ENCODE assay signal across 8 mouse cellular contexts in the genomic region with DNA sequence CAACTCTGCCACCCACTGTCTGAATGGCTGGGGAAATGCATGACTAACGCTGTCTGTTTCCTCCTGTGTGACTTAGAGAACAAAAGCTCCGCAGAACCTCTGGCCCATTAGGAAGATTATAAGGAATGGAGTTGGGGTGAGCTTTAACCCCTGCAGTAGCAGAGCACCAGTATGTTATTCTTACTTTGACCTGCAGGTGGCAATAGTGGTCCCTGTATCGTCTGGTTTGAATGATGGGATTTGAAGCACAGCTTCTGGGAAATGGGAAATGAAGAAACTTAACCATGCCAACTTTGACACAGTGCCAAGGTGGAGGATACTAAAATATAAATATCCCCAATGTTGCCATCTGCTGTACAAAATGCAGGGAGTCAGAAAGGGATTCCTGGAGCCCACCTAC. TPM values are rescaled to one million over a fixed set of nuclear protein-coding genes. Genes with fewer than 3 reads are reported as not detected.
A peak's percentile ranks its signal among the peaks of the same experiment; 100 is the strongest.
DNase-seq lines count a peak whose midpoint lies in the region; ATAC-seq and TF ChIP-seq lines count a peak whose summit lies in the region.

No protein-coding gene starts in this region.

- peak; percentile 78 for TF ChIP-seq CTCF in heart, adult 2 months (IDR thresholded peaks at IDR 0.05)
- TF ChIP-seq CTCF in E14TG2a.4 (conservative IDR thresholded peaks at IDR 0.05; ENCODE audit: low read length), result peak; percentile 75
- peak; percentile 57 for TF ChIP-seq CTCF in liver, embryonic 14.5 days (IDR thresholded peaks at IDR 0.05; ENCODE audit: low read depth)

- TF ChIP-seq POLR2A in heart, adult 2 months (IDR thresholded peaks at IDR 0.05; ENCODE audit: insufficient read depth, low read depth, low read length), result no peak

- no peak overlapping the region for H3K9ac ChIP-seq in heart, adult 2 months (ENCODE audit: low read depth, low read length)
- H3K9ac ChIP-seq in heart, embryonic 12.5 days, result no peak overlapping the region
- H3K9ac ChIP-seq in hindbrain, embryonic 15.5 days, result no peak overlapping the region
- H3K9ac ChIP-seq in liver, embryonic 14.5 days (replicated peaks), result no peak overlapping the region

- H3K9me3 ChIP-seq in heart, embryonic 12.5 days (replicated peaks), result no peaks in the 10 kb centered on the region
- no peaks in the 10 kb centered on the region for H3K9me3 ChIP-seq in E14TG2a.4 (ENCODE audit: low read length)
- no peaks in the 10 kb centered on the region for H3K9me3 ChIP-seq in hindbrain, embryonic 15.5 days
- no peaks in the 10 kb centered on the region for H3K9me3 ChIP-seq in liver, embryonic 14.5 days (ENCODE audit: control insufficient read depth, low read length)

- ATAC-seq in heart, embryonic 12.5 days (ENCODE audit: insufficient number of reproducible peaks, low FRiP score), result no peak
- ATAC-seq in hindbrain, embryonic 15.5 days (ENCODE audit: low FRiP score, low read depth), result 0 out of 2 replicates have a peak, but pooled peaks have one; percentile 27
- no peak for ATAC-seq in liver, embryonic 14.5 days (ENCODE audit: insufficient read depth)
- peak; percentile 20; the same call in 1 of the 2 replicates for ATAC-seq in neutrophil, adult 5-6 weeks (ENCODE audit: extremely low read depth, insufficient number of reproducible peaks, low FRiP score, poor library complexity, severe bottlenecking)

- H3K79me2 ChIP-seq in heart, adult 2 months (replicated peaks; ENCODE audit: control insufficient read depth, insufficient read depth, low read length), result no peaks in the 10 kb centered on the region

- intact Hi-C loops in heart, adult 2 months (cut with DNase I), result loop anchor here (2.0 to 10.0 kb wide), 2 partner anchors 30 to 154 kb away; partner anchors contain the start of gene Ppfibp2

- no peak for TF ChIP-seq EP300 in heart, adult 2 months (IDR thresholded peaks at IDR 0.05; ENCODE audit: insufficient read depth, low read depth, low read length)
- TF ChIP-seq EP300 in liver, embryonic 14.5 days (IDR thresholded peaks at IDR 0.05; ENCODE audit: low read depth), result no peak

- H3K36me3 ChIP-seq in heart, adult 2 months (ENCODE audit: control insufficient read depth, insufficient read depth, low read length), result no peaks in the 10 kb centered on the region
- peaks cover 10% of the 10 kb centered on the region; the same call in 1 of the 2 replicates for H3K36me3 ChIP-seq in heart, embryonic 12.5 days
- peaks cover 16% of the 10 kb centered on the region for H3K36me3 ChIP-seq in E14TG2a.4 (ENCODE audit: insufficient read depth, low read length)
- H3K36me3 ChIP-seq in hindbrain, embryonic 15.5 days, result no peaks in the 10 kb centered on the region
- H3K36me3 ChIP-seq in liver, embryonic 14.5 days (replicated peaks; ENCODE audit: control insufficient read depth, insufficient read depth, low read depth), result no peaks in the 10 kb centered on the region

- H3K4me3 ChIP-seq in heart, adult 2 months, result no peak overlapping the region
- H3K4me3 ChIP-seq in heart, embryonic 12.5 days, result no peak overlapping the region
- no peak overlapping the region for H3K4me3 ChIP-seq in E14TG2a.4 (replicated peaks; ENCODE audit: low read length)
- H3K4me3 ChIP-seq in hindbrain, embryonic 15.5 days, result no peak overlapping the region
- H3K4me3 ChIP-seq in liver, embryonic 14.5 days (ENCODE audit: insufficient read depth in 1 of 2, low read depth in 2 of 2, low read length in 2 of 2), result no peak overlapping the region

- H3K4me2 ChIP-seq in heart, embryonic 12.5 days, result no peak overlapping the region
- H3K4me2 ChIP-seq in hindbrain, embryonic 15.5 days, result no peak overlapping the region
- no peak overlapping the region for H3K4me2 ChIP-seq in liver, embryonic 14.5 days (ENCODE audit: low read depth)

- no peaks in the 10 kb centered on the region for H3K4me1 ChIP-seq in heart, adult 2 months (ENCODE audit: control insufficient read depth, insufficient read depth, low read length)
- no peaks in the 10 kb centered on the region for H3K4me1 ChIP-seq in heart, embryonic 12.5 days (replicated peaks)
- H3K4me1 ChIP-seq in E14TG2a.4 (replicated peaks; ENCODE audit: low read depth, low read length), result peaks cover 34% of the 10 kb centered on the region
- no peaks in the 10 kb centered on the region for H3K4me1 ChIP-seq in hindbrain, embryonic 15.5 days (replicated peaks)
- H3K4me1 ChIP-seq in liver, embryonic 14.5 days (replicated peaks; ENCODE audit: control insufficient read depth in 2 of 2, insufficient read depth in 2 of 2, low read length in 1 of 2), result no peaks in the 10 kb centered on the region

- H3K27me3 ChIP-seq in heart, adult 2 months (ENCODE audit: control insufficient read depth, insufficient read depth, low read length), result no peaks in the 10 kb centered on the region
- H3K27me3 ChIP-seq in heart, embryonic 12.5 days (replicated peaks), result peaks cover 15% of the 10 kb centered on the region
- H3K27me3 ChIP-seq in E14TG2a.4 (ENCODE audit: insufficient read depth, low read length), result no peaks in the 10 kb centered on the region
- no peaks in the 10 kb centered on the region for H3K27me3 ChIP-seq in hindbrain, embryonic 15.5 days
- no peaks in the 10 kb centered on the region for H3K27me3 ChIP-seq in liver, embryonic 14.5 days (ENCODE audit: control insufficient read depth, insufficient read depth, low read length)

- WGBS in heart, adult 2 months, result 18% methylated on average over 3 of the region's 3 CpGs
- WGBS in heart, embryonic 12.5 days, result 6% methylated on average over 3 of the region's 3 CpGs
- WGBS in hindbrain, embryonic 15.5 days, result 9% methylated on average over 3 of the region's 3 CpGs
- WGBS in liver, embryonic 14.5 days (ENCODE audit: insufficient replicate concordance), result 4% methylated on average over 3 of the region's 3 CpGs

- no peak overlapping the region for H3K27ac ChIP-seq in heart, adult 2 months
- no peak overlapping the region for H3K27ac ChIP-seq in heart, embryonic 12.5 days (ENCODE audit: poor library complexity, severe bottlenecking)
- no peak overlapping the region for H3K27ac ChIP-seq in hindbrain, embryonic 15.5 days (replicated peaks)
- no peak overlapping the region for H3K27ac ChIP-seq in liver, embryonic 14.5 days

- DNase-seq in heart, adult 2 months, result no peak
- peak; percentile 69 for DNase-seq in embryo, embryonic 9.5 days (ENCODE audit: extremely low spot score)
- peak in 1 of 3 experiments; percentile 11 for DNase-seq in liver, embryonic 14.5 days (ENCODE audit: low read depth in 3 of 3, low spot score in 3 of 3)
- no peak for DNase-seq in urinary bladder, postnatal 4 days (ENCODE audit: low spot score in 2 of 2)

RNA-seq across cellular contexts. Expression of gene Cyb5r2, which starts 8.6 kb away (rescaled TPM):
- not detected for total RNA-seq in heart, adult 2 months (2021)
- polyA plus RNA-seq in heart, adult 2 months (2012; rRNA removed), result 0.08 TPM in 1 of 2 replicates, not detected in the other
- 1.1 and 1.4 TPM in 2 replicates for polyA plus RNA-seq in heart, embryonic 12.5 days (2016; fragmentation: Nextera tagmentation; extraction: Ambion mirVana)
- polyA plus RNA-seq in hindbrain, embryonic 15.5 days (2015; fragmentation: Nextera tagmentation; extraction: Ambion mirVana), result 0.13 TPM in 2 replicates
- polyA plus RNA-seq in liver, embryonic 14.5 days (2012; rRNA removed), result 0.02 and 0.09 TPM in 2 replicates
- 0.04 TPM in 1 of 2 replicates, not detected in the other for polyA plus RNA-seq in liver, embryonic 14.5 days (2014; fragmentation: Nextera tagmentation; extraction: Ambion mirVana)
- total RNA-seq in neutrophil, adult 5-6 weeks (2017), result not detected in 2 replicates

RNA-seq across cellular contexts. Expression of gene Ovch2, which starts 51.7 kb away (rescaled TPM):
- not detected for total RNA-seq in heart, adult 2 months (2021)
- not detected in 2 replicates for polyA plus RNA-seq in heart, adult 2 months (2012; rRNA removed)
- not detected in 2 replicates for polyA plus RNA-seq in heart, embryonic 12.5 days (2016; fragmentation: Nextera tagmentation; extraction: Ambion mirVana)
- not detected in 2 replicates for polyA plus RNA-seq in hindbrain, embryonic 15.5 days (2015; fragmentation: Nextera tagmentation; extraction: Ambion mirVana)
- polyA plus RNA-seq in liver, embryonic 14.5 days (2012; rRNA removed), result not detected in 2 replicates
- polyA plus RNA-seq in liver, embryonic 14.5 days (2014; fragmentation: Nextera tagmentation; extraction: Ambion mirVana), result not detected in 2 replicates
- total RNA-seq in neutrophil, adult 5-6 weeks (2017), result not detected in 2 replicates

Comparison
In these comparisons a context has a peak if more than half of its experiments do, and no peak if none do; other contexts are left out.
1. ATAC-seq: peak in hindbrain, embryonic 15.5 days (single experiment) and neutrophil, adult 5-6 weeks (single experiment); none in heart, embryonic 12.5 days (single experiment) and liver, embryonic 14.5 days (single experiment).
2. Peak in every context shown above with its lines, with median percentiles within 50 percentile points of each other: CTCF ChIP-seq.